Mouse (Mus musculus): ENCODE measurements around the gene E130218I03Rik. TPM values are rescaled to one million over a fixed set of nuclear protein-coding genes. Genes with fewer than 3 reads are reported as not detected.
A peak's percentile ranks its signal among the peaks of the same experiment; 100 is the strongest.
"Not testable (repeated sequence)": the region's sequence is repeated elsewhere in the genome, so short reads cannot be mapped to it uniquely, and the experiment has no call there.

The E130218I03Rik gene
- polyA plus RNA-seq, 1 experiment from 2014 or later, result 0.41 TPM

GRCm38 (mm10) chr4:134255854-134256253 is 12.4 kb downstream of the E130218I03Rik start:
- 23% methylated on average over 4 of the region's 4 CpGs for WGBS
- H3K27ac ChIP-seq (ENCODE audit: low read depth, low read length), result peak overlapping the region; percentile 24; the same call in 1 of the 2 replicates
- no peaks in the 10 kb centered on the region for H3K36me3 ChIP-seq (ENCODE audit: control insufficient read depth, insufficient read depth, low read length)
- H3K4me1 ChIP-seq (ENCODE audit: control insufficient read depth, insufficient read depth, low read length), result peaks cover 46% of the 10 kb centered on the region
- H3K27me3 ChIP-seq (ENCODE audit: control insufficient read depth, insufficient read depth, low read length), result peaks cover 30% of the 10 kb centered on the region
- H3K9me3 ChIP-seq (ENCODE audit: control insufficient read depth, low read length), result no peaks in the 10 kb centered on the region
- no peak for ATAC-seq (ENCODE audit: low FRiP score, low TSS enrichment)
- 0 out of 2 replicates have a peak overlapping the region, but pooled peaks have one; percentile 19 for H3K9ac ChIP-seq (ENCODE audit: low read depth, low read length)
- no peak overlapping the region for H3K4me2 ChIP-seq (replicated peaks; ENCODE audit: low read depth, low read length)
- no peak overlapping the region for H3K4me3 ChIP-seq (ENCODE audit: low read length)

GRCm38 (mm10) chr4:134256407-134257197 is 13.1 kb downstream of the E130218I03Rik start:
- Histone ChIP-seq H3K4me3 (ENCODE audit: low read length) (no peak overlapping the region), H3K4me1 (ENCODE audit: control insufficient read depth, insufficient read depth, low read length) (peaks cover 39% of the 10 kb centered on the region), H3K4me2 (replicated peaks; ENCODE audit: low read depth, low read length) (peak overlapping the region; percentile 2; the same call in 1 of the 2 replicates), H3K36me3 (ENCODE audit: control insufficient read depth, insufficient read depth, low read length) (no peaks in the 10 kb centered on the region), H3K9me3 (ENCODE audit: control insufficient read depth, low read length) (no peaks in the 10 kb centered on the region), H3K27me3 (ENCODE audit: control insufficient read depth, insufficient read depth, low read length) (peaks cover 22% of the 10 kb centered on the region), H3K27ac (ENCODE audit: low read depth, low read length) (peak overlapping the region; percentile 24; the same call in 1 of the 2 replicates), H3K9ac (ENCODE audit: low read depth, low read length) (peak overlapping the region; percentile 19; the same call in 1 of the 2 replicates)
- 0 out of 2 replicates have a peak, but pooled peaks have one; percentile 22 for ATAC-seq (ENCODE audit: low FRiP score, low TSS enrichment)
- WGBS, result 7% methylated on average over 19 of the region's 19 CpGs

GRCm38 (mm10) chr4:134257198-134258009 is 13.9 kb downstream of the E130218I03Rik start:
- Histone ChIP-seq H3K9me3 (ENCODE audit: control insufficient read depth, low read length) (no peaks in the 10 kb centered on the region), H3K9ac (ENCODE audit: low read depth, low read length) (no peak overlapping the region), H3K27me3 (ENCODE audit: control insufficient read depth, insufficient read depth, low read length) (peaks cover 14% of the 10 kb centered on the region; the same call in 1 of the 2 replicates), H3K4me2 (replicated peaks; ENCODE audit: low read depth, low read length) (no peak overlapping the region), H3K4me3 (ENCODE audit: low read length) (no peak overlapping the region), H3K36me3 (ENCODE audit: control insufficient read depth, insufficient read depth, low read length) (no peaks in the 10 kb centered on the region), H3K4me1 (ENCODE audit: control insufficient read depth, insufficient read depth, low read length) (peaks cover 33% of the 10 kb centered on the region), H3K27ac (ENCODE audit: low read depth, low read length) (peak overlapping the region; percentile 3; the same call in 1 of the 2 replicates)
- WGBS, result 20% methylated on average over 11 of the region's 11 CpGs
- no peak for ATAC-seq (ENCODE audit: low FRiP score, low TSS enrichment)

- no peaks in the 10 kb centered on the region for H3K9me3 ChIP-seq (ENCODE audit: control insufficient read depth, low read length)
- H3K4me2 ChIP-seq (replicated peaks; ENCODE audit: low read depth, low read length), result no peak overlapping the region
- H3K36me3 ChIP-seq (ENCODE audit: control insufficient read depth, insufficient read depth, low read length), result no peaks in the 10 kb centered on the region
- H3K27me3 ChIP-seq (ENCODE audit: control insufficient read depth, insufficient read depth, low read length), result peaks cover 5% of the 10 kb centered on the region; the same call in 1 of the 2 replicates
- 49% methylated on average over 11 of the region's 11 CpGs for WGBS
- peaks cover 24% of the 10 kb centered on the region for H3K4me1 ChIP-seq (ENCODE audit: control insufficient read depth, insufficient read depth, low read length)
- ATAC-seq (ENCODE audit: low FRiP score, low TSS enrichment), result no peak
- no peak overlapping the region for H3K4me3 ChIP-seq (ENCODE audit: low read length)
- no peak overlapping the region for H3K9ac ChIP-seq (ENCODE audit: low read depth, low read length)
- H3K27ac ChIP-seq (ENCODE audit: low read depth, low read length), result no peak overlapping the region
Measured at GRCm38 (mm10) chr4:134258354-134258753, 14.9 kb downstream of the E130218I03Rik start.

GRCm38 (mm10) chr4:134263191-134263590 is 19.7 kb downstream of the E130218I03Rik start:
- H3K9ac ChIP-seq (ENCODE audit: low read depth, low read length), result no peak overlapping the region
- H3K4me3 ChIP-seq (ENCODE audit: low read length), result no peak overlapping the region
- ATAC-seq (ENCODE audit: low FRiP score, low TSS enrichment), result no peak
- H3K36me3 ChIP-seq (ENCODE audit: control insufficient read depth, insufficient read depth, low read length), result no peaks in the 10 kb centered on the region
- H3K27ac ChIP-seq (ENCODE audit: low read depth, low read length), result no peak overlapping the region
- no peaks in the 10 kb centered on the region for H3K9me3 ChIP-seq (ENCODE audit: control insufficient read depth, low read length)
- no peak overlapping the region for H3K4me2 ChIP-seq (replicated peaks; ENCODE audit: low read depth, low read length)
- 0 out of 2 replicates have a peak, but pooled peaks cover 3% of the 10 kb centered on the region for H3K4me1 ChIP-seq (ENCODE audit: control insufficient read depth, insufficient read depth, low read length)
- no peaks in the 10 kb centered on the region for H3K27me3 ChIP-seq (ENCODE audit: control insufficient read depth, insufficient read depth, low read length)
- WGBS, result 37% methylated on average over 6 of the region's 6 CpGs

DNA sequence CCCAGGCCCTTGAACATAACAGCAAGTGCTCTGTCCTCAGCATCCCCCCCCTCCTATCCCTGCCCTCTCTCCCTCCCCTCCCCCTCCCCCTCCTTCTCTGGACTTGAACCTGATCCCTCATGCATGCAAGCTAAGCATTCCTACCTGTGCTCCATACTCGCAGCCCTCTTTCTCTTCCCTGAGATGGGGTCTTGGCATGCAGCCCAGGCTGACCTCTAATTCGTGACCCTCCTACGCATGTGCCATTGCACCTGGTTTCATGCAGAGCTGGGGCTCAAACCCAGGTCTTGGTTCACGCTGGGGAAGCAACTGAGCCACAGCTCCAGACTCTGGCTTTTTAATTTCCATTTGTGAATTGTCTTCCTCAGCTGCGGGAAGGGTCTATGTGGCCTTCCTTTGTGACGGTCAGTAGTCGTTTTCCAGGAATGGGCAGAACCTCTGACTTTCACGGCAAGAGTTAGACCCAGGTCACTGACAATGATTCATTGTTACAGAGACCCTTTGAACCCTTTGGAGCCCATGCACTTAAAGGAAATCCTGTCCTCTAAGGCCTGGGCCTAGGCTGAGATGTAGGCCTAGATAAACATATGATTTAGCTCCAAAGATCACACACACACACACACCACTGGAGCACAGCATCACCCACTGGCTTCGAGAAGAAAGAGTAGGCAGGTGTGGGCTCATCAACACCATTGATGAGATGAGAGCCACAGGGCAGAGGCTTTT is 22.6 kb downstream of the E130218I03Rik start:
- no peak overlapping the region for H3K4me3 ChIP-seq (ENCODE audit: low read length)
- H3K36me3 ChIP-seq (ENCODE audit: control insufficient read depth, insufficient read depth, low read length), result no peaks in the 10 kb centered on the region
- no peaks in the 10 kb centered on the region for H3K4me1 ChIP-seq (ENCODE audit: control insufficient read depth, insufficient read depth, low read length)
- no peak for ATAC-seq (ENCODE audit: low FRiP score, low TSS enrichment)
- H3K27me3 ChIP-seq (ENCODE audit: control insufficient read depth, insufficient read depth, low read length), result no peaks in the 10 kb centered on the region
- H3K4me2 ChIP-seq (replicated peaks; ENCODE audit: low read depth, low read length), result no peak overlapping the region
- H3K9ac ChIP-seq (ENCODE audit: low read depth, low read length), result no peak overlapping the region
- no peaks in the 10 kb centered on the region for H3K9me3 ChIP-seq (ENCODE audit: control insufficient read depth, low read length)
- WGBS, result 32% methylated on average over 9 of the region's 9 CpGs
- no peak overlapping the region for H3K27ac ChIP-seq (ENCODE audit: low read depth, low read length)

- ATAC-seq (ENCODE audit: low FRiP score, low TSS enrichment), result no peak
- no peak overlapping the region for H3K4me2 ChIP-seq (replicated peaks; ENCODE audit: low read depth, low read length)
- no peaks in the 10 kb centered on the region for H3K36me3 ChIP-seq (ENCODE audit: control insufficient read depth, insufficient read depth, low read length)
- H3K27ac ChIP-seq (ENCODE audit: low read depth, low read length), result no peak overlapping the region
- no peak overlapping the region for H3K9ac ChIP-seq (ENCODE audit: low read depth, low read length)
- H3K4me3 ChIP-seq (ENCODE audit: low read length), result no peak overlapping the region
- 84% methylated on average over 19 of the region's 19 CpGs for WGBS
- peaks cover 5% of the 10 kb centered on the region; the same call in 1 of the 2 replicates for H3K4me1 ChIP-seq (ENCODE audit: control insufficient read depth, insufficient read depth, low read length)
- no peaks in the 10 kb centered on the region for H3K27me3 ChIP-seq (ENCODE audit: control insufficient read depth, insufficient read depth, low read length)
- H3K9me3 ChIP-seq (ENCODE audit: control insufficient read depth, low read length), result no peaks in the 10 kb centered on the region
Measured at GRCm38 (mm10) chr4:134268102-134268655, 24.7 kb downstream of the E130218I03Rik start.

DNA sequence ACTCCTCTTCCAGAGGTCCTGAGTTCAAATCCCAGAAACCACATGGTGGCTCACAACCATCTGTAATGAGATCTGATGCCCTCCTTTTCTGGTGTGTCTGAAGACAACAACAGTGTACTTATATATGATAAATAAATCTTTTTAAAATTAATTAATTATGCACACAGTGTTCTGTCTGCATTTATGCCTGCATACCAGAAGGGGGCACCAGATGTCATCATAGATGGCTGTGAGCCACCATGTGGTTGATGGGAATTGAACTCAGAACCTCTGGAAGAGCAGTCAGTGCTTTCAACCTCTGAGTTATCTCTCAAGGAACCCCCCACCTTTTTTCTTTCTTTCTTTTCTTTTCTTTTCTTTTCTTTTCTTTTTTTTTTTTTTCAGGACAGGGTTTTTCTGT is 26.2 kb downstream of the E130218I03Rik start:
- H3K4me1 ChIP-seq (ENCODE audit: control insufficient read depth, insufficient read depth, low read length); H3K9ac ChIP-seq (ENCODE audit: low read depth, low read length); H3K27ac ChIP-seq (ENCODE audit: low read depth, low read length); H3K9me3 ChIP-seq (ENCODE audit: control insufficient read depth, low read length); H3K27me3 ChIP-seq (ENCODE audit: control insufficient read depth, insufficient read depth, low read length); H3K4me3 ChIP-seq (ENCODE audit: low read length); H3K36me3 ChIP-seq (ENCODE audit: control insufficient read depth, insufficient read depth, low read length); ATAC-seq (ENCODE audit: low FRiP score, low TSS enrichment); H3K4me2 ChIP-seq (replicated peaks; ENCODE audit: low read depth, low read length): not testable (repeated sequence)

Measured in kidney, embryonic 14.5 days (tissue).